Mouse (Mus musculus): ENCODE results near the gene Eif4e2.

DNA sequence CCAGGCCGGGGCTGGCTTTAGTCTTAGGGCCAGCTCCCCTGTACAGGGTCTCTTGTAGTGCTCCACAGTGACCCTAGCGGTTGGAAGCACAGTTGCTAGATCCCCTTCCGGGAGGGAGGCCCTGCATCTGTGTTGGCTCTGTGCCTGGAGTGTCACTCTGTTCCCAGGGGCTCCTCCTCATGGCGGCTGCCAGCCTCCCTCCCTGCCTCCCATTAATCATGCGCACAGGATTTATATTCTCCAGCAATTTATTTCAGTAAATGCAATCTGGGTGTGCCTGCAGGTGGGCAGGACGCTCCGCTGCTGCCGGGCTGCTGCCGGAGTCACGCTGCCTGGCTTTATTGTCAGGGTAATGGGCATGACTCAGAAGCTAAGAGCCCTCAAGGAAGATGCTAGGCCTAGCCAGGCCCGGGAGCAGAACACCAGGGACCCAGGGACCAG is 37.8 kb upstream of the Eif4e2 start:
- no peak for TF ChIP-seq CTCF (IDR thresholded peaks at IDR 0.05; ENCODE audit: extremely low read depth, insufficient read length, insufficient replicate concordance, low read depth, low read length)
- TF ChIP-seq POLR2A (IDR thresholded peaks at IDR 0.05; ENCODE audit: low read depth, low read length): no peak
